In genomic region chr19:8578970-8579342, GRCm38 (mm10) we compare ENCODE assay signal across 10 mouse cellular contexts. TPM values are rescaled to one million over a fixed set of nuclear protein-coding genes. Genes with fewer than 3 reads are reported as not detected.
DNase-seq lines count a peak whose midpoint lies in the region; ATAC-seq and TF ChIP-seq lines count a peak whose summit lies in the region.
"Had no signal": no experiment of that assay in that cellular context is flagged by ENCODE, and none has a peak within 500 bp of the region (broad histone marks: within the 10 kb centered on the region; RNA-seq: fewer than 3 reads in every experiment).

No protein-coding gene starts in this region.

- no peak; the same call in 1 of the 2 replicates for ATAC-seq in hindbrain, embryonic 15.5 days (ENCODE audit: low FRiP score, low read depth)
- ATAC-seq in liver, embryonic 12.5 days: no peak
- no peak for ATAC-seq in monocyte, adult 5-6 weeks (replicated peaks; ENCODE audit: insufficient number of reproducible peaks, low FRiP score, low TSS enrichment, poor library complexity, severe bottlenecking)

- in situ Hi-C loops in ES-E14 (cut with MboI; ENCODE audit: low sequenced_read_pairs in 2 of 2, unreplicated experiment in 2 of 2): loop anchor here in 1 of 2 experiments (5.0 kb wide), 1 partner anchor 108 kb away; no protein-coding TSS in a partner anchor

- no peaks in the 10 kb centered on the region for H3K9me3 ChIP-seq in heart, embryonic 10.5 days
- no peaks in the 10 kb centered on the region for H3K9me3 ChIP-seq in ES-E14 (ENCODE audit: control insufficient read depth, insufficient read depth, low read depth, low read length)
- no peaks in the 10 kb centered on the region for H3K9me3 ChIP-seq in hindbrain, embryonic 15.5 days
- H3K9me3 ChIP-seq in liver, embryonic 12.5 days (replicated peaks): no peaks in the 10 kb centered on the region

- peak overlapping the region; percentile 56 for H3K4me3 ChIP-seq in heart, embryonic 10.5 days
- H3K4me3 ChIP-seq in ES-E14 (ENCODE audit: insufficient read depth in 1 of 2, low read depth in 1 of 2, low read length in 2 of 2, poor library complexity in 1 of 2, severe bottlenecking in 1 of 2): no peak overlapping the region
- H3K4me3 ChIP-seq in hindbrain, embryonic 15.5 days: peak overlapping the region; percentile 37
- no peak overlapping the region for H3K4me3 ChIP-seq in liver, embryonic 12.5 days

- peak overlapping the region; percentile 76 for H3K27ac ChIP-seq in heart, embryonic 10.5 days
- H3K27ac ChIP-seq in ES-E14 (ENCODE audit: insufficient read depth, low read depth, low read length, poor library complexity, severe bottlenecking): no peak overlapping the region
- H3K27ac ChIP-seq in hindbrain, embryonic 15.5 days (replicated peaks): peak overlapping the region; percentile 31
- H3K27ac ChIP-seq in liver, embryonic 12.5 days: no peak overlapping the region

- 64% methylated on average over 2 of the region's 2 CpGs for WGBS in heart, embryonic 10.5 days
- WGBS in hindbrain, embryonic 15.5 days: 55% methylated on average over 2 of the region's 2 CpGs
- 64% methylated on average over 2 of the region's 2 CpGs for WGBS in liver, embryonic 12.5 days (ENCODE audit: insufficient replicate concordance)

- peak overlapping the region; percentile 36; the same call in 1 of the 2 replicates for H3K9ac ChIP-seq in ES-E14 (ENCODE audit: insufficient read depth, low read depth, low read length, poor library complexity, severe bottlenecking)
- peak overlapping the region; percentile 41; the same call in 1 of the 2 replicates for H3K9ac ChIP-seq in hindbrain, embryonic 15.5 days
- H3K9ac ChIP-seq in liver, embryonic 12.5 days: no peak overlapping the region

- intact Hi-C loops in heart, postnatal 10 days (cut with DNase I): loop anchor here (1.0 to 5.0 kb wide), 2 partner anchors 83 to 104 kb away; partner anchors contain the start of gene Chrm1

- H3K4me1 ChIP-seq in heart, embryonic 10.5 days: peaks cover 5% of the 10 kb centered on the region; the same call in 1 of the 2 replicates
- peaks cover 0 to 4% of the 10 kb centered on the region in 2 experiments; a peak in 2 of 4 replicates for H3K4me1 ChIP-seq in ES-E14 (ENCODE audit: control insufficient read depth in 2 of 2, insufficient read depth in 2 of 2, low read length in 2 of 2, poor library complexity in 1 of 2)
- peaks cover 9% of the 10 kb centered on the region for H3K4me1 ChIP-seq in hindbrain, embryonic 15.5 days (replicated peaks)
- 0 out of 2 replicates have a peak, but pooled peaks cover 2% of the 10 kb centered on the region for H3K4me1 ChIP-seq in liver, embryonic 12.5 days

- DNase-seq in heart, embryonic 10.5 days (ENCODE audit: low spot score): no peak
- no peak for DNase-seq in heart, postnatal 10 days
- DNase-seq in ES-E14 (ENCODE audit: low read depth, low spot score): no peak
- no peak for DNase-seq in adrenal gland, adult 18-20 months (ENCODE audit: low spot score in 2 of 2)
- no peak for DNase-seq in urinary bladder, postnatal 14 days (ENCODE audit: low spot score)
- DNase-seq: lung, postnatal 36 days had no signal

- 0 out of 2 replicates have a peak, but pooled peaks cover 5% of the 10 kb centered on the region for H3K27me3 ChIP-seq in heart, embryonic 10.5 days (ENCODE audit: insufficient read depth, poor library complexity, severe bottlenecking)
- H3K27me3 ChIP-seq in hindbrain, embryonic 15.5 days: no peaks in the 10 kb centered on the region
- no peaks in the 10 kb centered on the region for H3K27me3 ChIP-seq in liver, embryonic 12.5 days (replicated peaks)

- H3K4me2 ChIP-seq in hindbrain, embryonic 15.5 days: peak overlapping the region; percentile 74
- H3K4me2 ChIP-seq in liver, embryonic 12.5 days: peak overlapping the region; percentile 57

- H3K36me3 ChIP-seq in heart, embryonic 10.5 days: no peaks in the 10 kb centered on the region
- H3K36me3 ChIP-seq in ES-E14 (ENCODE audit: control insufficient read depth, insufficient read depth, low read length, poor library complexity, severe bottlenecking): no peaks in the 10 kb centered on the region
- no peaks in the 10 kb centered on the region for H3K36me3 ChIP-seq in hindbrain, embryonic 15.5 days
- H3K36me3 ChIP-seq in liver, embryonic 12.5 days: no peaks in the 10 kb centered on the region

TF ChIP-seq in ES-E14, 5 proteins besides CTCF, POLR2A, EP300 and RAD21:
- TF ChIP-seq ZC3H11A (IDR thresholded peaks at IDR 0.05; ENCODE audit: borderline replicate concordance, low read depth, low read length) (no peak), HCFC1 (IDR thresholded peaks at IDR 0.05; ENCODE audit: borderline replicate concordance, insufficient read depth, low read length) (no peak), MAFK (IDR thresholded peaks at IDR 0.05; ENCODE audit: insufficient read depth, low read depth, low read length) (no peak), CHD2 (IDR thresholded peaks at IDR 0.05; ENCODE audit: low read depth, low read length) (no peak), ZNF384 (IDR thresholded peaks at IDR 0.05; ENCODE audit: low read depth, low read length) (no peak)

RNA-seq across cellular contexts. Expression of gene Slc22a8, which starts 12.1 kb away (rescaled TPM):
- 0.23 and 0.48 TPM in 2 replicates for polyA plus RNA-seq in heart, embryonic 10.5 days (2016; fragmentation: Nextera tagmentation; extraction: Ambion mirVana)
- under 1 TPM in 1 of 2 experiments, not detected in 1; 0.07 TPM for total RNA-seq in heart, postnatal 10 days (2021)
- total RNA-seq in ES-E14 (2012; rRNA removed): not detected in 2 replicates
- 12.0 and 12.7 TPM in 2 replicates for polyA plus RNA-seq in hindbrain, embryonic 15.5 days (2015; fragmentation: Nextera tagmentation; extraction: Ambion mirVana)
- 1.6 and 1.7 TPM in 2 replicates for polyA plus RNA-seq in liver, embryonic 12.5 days (2016; fragmentation: Nextera tagmentation; extraction: Ambion mirVana)
- total RNA-seq in adrenal gland, adult 18-20 months (2021): under 1 TPM; 0.16 to 0.33 TPM
- total RNA-seq in monocyte, adult 5-6 weeks (2017): 0.21 TPM in 1 of 3 replicates, not detected in the others
- polyA plus RNA-seq: small intestine, adult 2 months had no signal

RNA-seq across cellular contexts. Expression of gene Slc22a6, which starts 38.9 kb away (rescaled TPM):
- polyA plus RNA-seq in heart, embryonic 10.5 days (2016; fragmentation: Nextera tagmentation; extraction: Ambion mirVana): 0.04 TPM in 1 of 2 replicates, not detected in the other
- total RNA-seq in heart, postnatal 10 days (2021): not detected
- not detected in 2 replicates for total RNA-seq in ES-E14 (2012; rRNA removed)
- polyA plus RNA-seq in hindbrain, embryonic 15.5 days (2015; fragmentation: Nextera tagmentation; extraction: Ambion mirVana): 9.6 and 11.9 TPM in 2 replicates
- not detected in 2 replicates for polyA plus RNA-seq in liver, embryonic 12.5 days (2016; fragmentation: Nextera tagmentation; extraction: Ambion mirVana)
- total RNA-seq in adrenal gland, adult 18-20 months (2021): under 1 TPM in 1 of 2 experiments, not detected in 1; 0.17 TPM
- total RNA-seq in monocyte, adult 5-6 weeks (2017): not detected in 3 replicates
- polyA plus RNA-seq: small intestine, adult 2 months had no signal

Comparison
In these comparisons a context has a peak if more than half of its experiments do, and no peak if none do; other contexts are left out.
1. H3K27ac ChIP-seq: peak in heart, embryonic 10.5 days (single experiment) and hindbrain, embryonic 15.5 days (single experiment); none in ES-E14 (single experiment) and liver, embryonic 12.5 days (single experiment).
2. H3K4me3 ChIP-seq: peak in heart, embryonic 10.5 days (single experiment) and hindbrain, embryonic 15.5 days (single experiment); none in ES-E14 (0 of 2) and liver, embryonic 12.5 days (single experiment).